Mouse (Mus musculus) spleen, adult 2 months (tissue): Measurements from ENCODE around the gene Tm7sf3. TPM values are rescaled to one million over a fixed set of nuclear protein-coding genes. Genes with fewer than 3 reads are reported as not detected.

Experiments
- DNase-seq, 2 experiments: peaks; one replicate each; pipeline versions ENCODE4 v3.0.0 to v3.0.0-alpha.2; 2012 to 2021; ENCODE audit warnings: low spot score in 2 of 2, low read depth in 1 of 2
- H3K27ac ChIP-seq: fragments of 200-500 bp; 2 replicates; pipeline ENCODE4 v1.5.1; 2012; ENCODE audit warnings: low read length, inconsistent platforms; ENCODE audit not compliant: insufficient read depth
- H3K27me3 ChIP-seq: fragments of 200-500 bp; 2 replicates; pipeline ENCODE4 v1.6.1; 2012; ENCODE audit warnings: mild to moderate bottlenecking, moderate library complexity, low read length, inconsistent platforms; ENCODE audit not compliant: control insufficient read depth, insufficient read depth
- H3K36me3 ChIP-seq: fragments of 200-500 bp; 2 replicates; pipeline ENCODE4 v1.6.1; 2012; ENCODE audit warnings: mild to moderate bottlenecking, low read length, inconsistent platforms; ENCODE audit not compliant: control insufficient read depth, insufficient read depth
- H3K4me1 ChIP-seq: fragments of 200-500 bp; 2 replicates; pipeline ENCODE4 v1.6.1; 2011; ENCODE audit warnings: inconsistent platforms; ENCODE audit not compliant: control insufficient read depth, insufficient read depth, insufficient read length
- H3K4me3 ChIP-seq: fragments of 200-500 bp; 2 replicates; pipeline ENCODE4 v1.5.1; 2011; ENCODE audit warnings: mild to moderate bottlenecking, inconsistent platforms; ENCODE audit not compliant: insufficient read depth, insufficient read length; ENCODE audit errors: extremely low read depth
- CTCF ChIP-seq: fragments of 200-500 bp; IDR thresholded peaks from 2 replicates; pipeline ENCODE4 v1.5.1; 2011; ENCODE audit warnings: mild to moderate bottlenecking, inconsistent platforms; ENCODE audit not compliant: insufficient read depth, insufficient read length, insufficient replicate concordance; ENCODE audit errors: extremely low read depth
- POLR2A ChIP-seq: fragments of 200-500 bp; IDR thresholded peaks from 2 replicates; pipeline ENCODE4 v1.6.1; 2011; ENCODE audit warnings: low read depth, low read length, inconsistent platforms
- WGBS: fragments of 180-500 bp; shearing (Covaris S2); methylation state at CpG from one replicate; pipeline ENCODE4 v1.1.7; 2018; 5-methylcytosine and 5-hydroxymethylcytosine counted together
- polyA plus RNA-seq: library from polyadenylated mRNA; depleted of rRNA; stranded (reverse); fragments of >200 nt; gene quantifications from 2 replicates; pipeline ENCODE4 v1.2.3, GENCODE M21; 2012

The Tm7sf3 gene
- polyA plus RNA-seq, 1 experiment: 8.5 TPM

DNA sequence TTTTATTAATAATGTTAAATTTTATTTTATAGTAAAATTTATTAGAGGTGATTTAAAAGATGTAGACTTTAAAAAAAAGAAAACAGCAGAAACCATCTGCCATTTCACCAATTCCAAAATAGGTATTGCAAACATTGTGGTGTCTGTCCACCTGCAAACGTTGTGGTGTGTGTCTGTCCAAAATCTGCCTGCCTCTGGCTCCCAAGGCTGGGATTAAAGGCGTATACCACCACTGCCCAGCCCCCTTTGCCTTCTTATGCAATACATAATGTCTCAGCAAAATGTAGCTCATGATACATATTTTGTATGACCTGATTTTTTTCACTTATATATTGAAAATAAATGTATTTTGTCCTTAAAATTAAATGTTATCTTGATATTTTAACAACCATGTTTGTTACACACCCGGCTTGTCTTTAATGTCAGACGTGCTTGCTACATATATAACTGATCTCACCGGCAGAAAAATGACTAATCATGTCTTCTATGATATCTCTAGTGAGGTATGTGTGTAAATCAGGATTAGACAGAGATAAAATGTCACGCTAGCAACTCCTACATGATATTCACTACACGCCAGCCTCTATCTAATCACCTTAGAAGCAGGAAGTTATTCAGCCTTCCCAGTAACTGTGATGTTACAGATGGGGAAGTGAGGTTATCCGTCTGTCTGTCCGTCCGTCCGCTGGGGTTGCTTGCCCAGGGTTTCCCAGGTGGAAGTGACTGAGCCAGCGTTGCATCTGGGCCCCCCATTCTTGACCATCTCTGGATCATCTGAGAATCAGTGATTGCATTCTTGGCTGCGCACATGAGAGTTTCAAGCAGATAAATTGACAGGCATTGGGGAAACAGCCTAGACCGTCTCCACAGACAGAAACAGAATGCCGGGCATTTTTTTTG lies 28.6 kb upstream of the Tm7sf3 start:
- Histone ChIP-seq H3K27ac (no peak overlapping the region), H3K4me3 (no peak overlapping the region), H3K4me1 (no peaks in the 10 kb centered on the region), H3K36me3 (no peaks in the 10 kb centered on the region), H3K27me3 (no peaks in the 10 kb centered on the region)
- DNase-seq: no peak
- TF ChIP-seq CTCF: no peak
- no peak for TF ChIP-seq POLR2A
- WGBS: 75% methylated on average over 15 of the region's 15 CpGs

DNA sequence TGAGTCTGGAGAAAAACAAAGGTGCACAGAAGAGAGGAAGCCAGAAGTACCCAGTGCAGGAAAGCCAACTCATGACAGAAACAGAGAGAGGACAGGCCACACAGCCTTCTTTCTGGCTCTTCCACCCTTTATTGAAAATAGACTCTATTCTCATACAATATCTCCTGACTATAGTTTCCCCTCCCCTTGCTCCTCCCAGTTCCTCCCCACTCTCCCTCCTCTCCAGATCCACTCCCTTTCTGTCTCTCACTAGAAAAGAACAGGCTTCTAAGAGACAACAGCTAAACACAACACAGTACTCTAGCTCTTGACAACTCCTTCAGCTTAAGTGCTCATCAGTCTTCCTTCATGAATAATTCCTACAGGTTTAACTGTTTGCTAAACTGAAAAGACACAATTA lies 26.0 kb upstream of the Tm7sf3 start:
- Histone ChIP-seq H3K4me1 (no peaks in the 10 kb centered on the region), H3K36me3 (no peaks in the 10 kb centered on the region), H3K4me3 (no peak overlapping the region), H3K27ac (no peak overlapping the region), H3K27me3 (no peaks in the 10 kb centered on the region)
- DNase-seq: no peak
- TF ChIP-seq CTCF (no peak), POLR2A (no peak)

DNA sequence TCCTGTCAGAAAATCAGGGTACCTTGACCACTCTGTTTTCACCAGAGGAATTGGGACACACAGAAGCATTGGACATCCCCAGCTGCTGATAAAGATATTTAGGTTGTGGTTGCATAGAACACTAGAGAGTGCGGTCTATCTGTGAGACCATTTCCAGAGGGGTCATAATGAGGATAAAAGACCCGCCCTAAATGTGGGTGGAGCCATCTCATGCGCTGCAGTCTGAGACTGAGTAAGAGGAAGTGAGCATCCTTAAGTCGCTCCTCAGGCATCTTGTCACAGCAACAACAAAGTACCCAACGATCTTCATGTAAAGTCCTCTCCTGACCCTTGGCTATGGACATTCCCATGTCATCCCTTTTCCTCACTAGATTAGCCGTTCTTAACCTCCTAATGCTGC lies 24.2 kb upstream of the Tm7sf3 start:
- TF ChIP-seq POLR2A (no peak), CTCF (no peak)
- H3K4me1 ChIP-seq: no peaks in the 10 kb centered on the region
- no peak overlapping the region for H3K4me3 ChIP-seq
- no peak overlapping the region for H3K27ac ChIP-seq
- H3K27me3 ChIP-seq: no peaks in the 10 kb centered on the region
- no peaks in the 10 kb centered on the region for H3K36me3 ChIP-seq
- DNase-seq: no peak
- 75% methylated on average over 6 of the region's 6 CpGs for WGBS

DNA sequence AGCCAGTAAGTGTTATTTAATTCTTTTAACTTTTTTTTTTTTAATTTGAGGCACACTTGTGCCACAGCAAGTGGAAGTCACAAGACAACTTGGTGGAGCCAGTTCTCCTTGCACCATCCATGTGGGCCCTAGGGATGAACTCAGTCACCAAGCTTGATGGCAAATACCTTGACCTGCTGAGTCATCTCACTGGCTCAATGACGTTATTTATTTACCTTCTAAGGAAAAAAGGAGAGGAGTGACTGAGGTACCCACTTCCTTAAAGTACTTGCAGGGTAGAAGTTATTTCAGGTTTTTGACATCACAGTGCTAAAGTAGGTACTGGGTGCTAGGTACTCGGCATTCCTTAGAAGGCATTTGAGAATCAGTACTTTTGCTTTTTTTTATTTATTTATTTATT lies 22.8 kb upstream of the Tm7sf3 start:
- DNase-seq: no peak
- Histone ChIP-seq H3K4me3 (no peak overlapping the region), H3K27ac (no peak overlapping the region), H3K27me3 (no peaks in the 10 kb centered on the region), H3K4me1 (no peaks in the 10 kb centered on the region), H3K36me3 (no peaks in the 10 kb centered on the region)
- 50% methylated on average over 2 of the region's 2 CpGs for WGBS
- no peak for TF ChIP-seq POLR2A
- TF ChIP-seq CTCF: no peak

DNA sequence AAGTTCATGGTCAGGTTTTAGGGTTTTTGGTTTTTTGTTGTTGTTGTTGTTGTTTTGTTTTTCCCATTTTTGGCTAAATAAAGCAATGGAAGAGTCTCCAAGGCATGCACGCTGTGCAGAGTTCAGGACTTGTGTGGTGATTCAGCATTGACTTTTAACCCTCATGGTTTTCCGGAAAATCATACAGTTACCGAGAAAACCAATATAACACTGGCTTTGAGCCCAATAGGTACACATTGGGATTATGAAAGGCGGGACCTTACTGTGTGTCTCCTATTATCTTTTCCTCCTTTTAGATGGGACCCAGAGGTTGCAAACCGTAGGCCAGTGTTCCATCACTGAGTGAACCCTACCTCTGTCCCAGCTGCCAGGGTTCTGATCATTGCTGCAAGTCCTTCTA lies 22.3 kb upstream of the Tm7sf3 start:
- 92% methylated on average over 5 of the region's 5 CpGs for WGBS
- Histone ChIP-seq H3K27me3 (no peaks in the 10 kb centered on the region), H3K4me1 (no peaks in the 10 kb centered on the region), H3K4me3 (no peak overlapping the region), H3K27ac (no peak overlapping the region), H3K36me3 (no peaks in the 10 kb centered on the region)
- TF ChIP-seq CTCF (no peak), POLR2A (no peak)
- DNase-seq: no peak

DNA sequence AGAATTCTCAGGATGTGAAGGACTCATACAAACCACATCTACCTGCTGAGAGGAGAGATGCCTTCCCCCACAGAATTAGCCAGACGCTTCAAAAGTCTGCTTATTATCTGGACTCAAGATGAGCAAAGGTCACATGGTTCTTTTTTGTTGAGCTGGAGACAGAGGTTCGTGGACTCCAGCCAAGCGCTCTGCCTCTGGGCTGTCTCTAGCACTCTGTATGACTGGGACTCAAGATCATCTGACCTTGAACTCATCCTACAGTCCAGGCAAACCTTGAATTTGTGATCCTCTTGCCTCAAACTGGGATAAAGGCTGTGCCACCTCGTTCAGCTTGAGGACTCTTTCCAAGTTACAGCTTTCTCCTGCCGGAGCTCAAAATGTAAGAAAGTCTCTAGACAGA lies 21.5 kb upstream of the Tm7sf3 start:
- Histone ChIP-seq H3K4me3 (no peak overlapping the region), H3K36me3 (no peaks in the 10 kb centered on the region), H3K27ac (no peak overlapping the region), H3K27me3 (no peaks in the 10 kb centered on the region), H3K4me1 (no peaks in the 10 kb centered on the region)
- DNase-seq: no peak
- WGBS: 81% methylated on average over 5 of the region's 5 CpGs
- TF ChIP-seq POLR2A (no peak), CTCF (no peak)

DNA sequence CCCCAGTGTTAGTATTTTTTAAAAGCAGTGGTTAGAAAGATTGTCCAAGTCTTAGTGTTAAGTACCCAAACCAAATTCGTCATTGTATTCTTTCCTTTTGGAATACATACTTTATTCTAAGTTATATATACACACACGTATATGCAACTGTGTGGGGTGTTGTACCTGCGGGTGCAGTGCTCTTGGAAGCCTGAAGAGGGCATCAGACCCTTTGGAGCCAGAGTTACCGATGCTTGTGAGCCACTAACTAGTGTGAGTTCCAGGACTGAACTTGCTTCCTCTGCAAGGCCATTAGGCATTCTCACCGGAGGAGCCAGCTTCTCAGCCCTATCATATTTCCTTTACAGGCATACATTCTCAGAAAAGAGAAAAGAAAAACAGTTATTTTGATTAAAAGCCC lies 20.1 kb upstream of the Tm7sf3 start:
- DNase-seq: peak in 1 of 2 experiments; percentile 36
- TF ChIP-seq CTCF (peak; percentile 61; the same call in 1 of the 2 replicates), POLR2A (no peak)
- no peaks in the 10 kb centered on the region for H3K27me3 ChIP-seq
- 25% methylated on average over 5 of the region's 5 CpGs for WGBS
- H3K4me3 ChIP-seq: no peak overlapping the region
- no peaks in the 10 kb centered on the region for H3K4me1 ChIP-seq
- H3K27ac ChIP-seq: no peak overlapping the region
- no peaks in the 10 kb centered on the region for H3K36me3 ChIP-seq
